Mouse (Mus musculus) hindbrain, embryonic 11.5 days (tissue): ENCODE measurements at regions not wholly inside any gene's neighbourhood (a gene's known extent, or its start where the extent isn't known, plus 50 kb on each side); places are given as distances from the start of the nearest gene placed in this dataset.

ENCODE experiments used
- ATAC-seq: fragments of 200-750 bp; cut with Nextera tagmentation; 2 replicates; pipeline ENCODE4 v1.8.0; 2017; ENCODE audit warnings: mild to moderate bottlenecking, moderate TSS enrichment, moderate library complexity; ENCODE audit not compliant: low FRiP score
- DNase-seq: peaks from one replicate; pipeline ENCODE4 v3.0.0-alpha.2; 2015; ENCODE audit warnings: low spot score
- H3K27ac ChIP-seq: fragments of 300-500 bp; sonication (generic); 2 replicates; pipeline ENCODE4 v1.5.1; 2014; ENCODE audit warnings: mild to moderate bottlenecking, low read depth, low read length
- H3K27me3 ChIP-seq: fragments of 300-500 bp; sonication (generic); 2 replicates; pipeline ENCODE4 v1.6.1; 2014; ENCODE audit warnings: mild to moderate bottlenecking, low read length, moderate library complexity, mixed read lengths; ENCODE audit not compliant: control insufficient read depth, insufficient read depth
- H3K36me3 ChIP-seq: fragments of 300-500 bp; sonication (generic); 2 replicates; pipeline ENCODE4 v1.6.1; 2014; ENCODE audit warnings: mild to moderate bottlenecking, low read length, moderate library complexity, mixed read lengths; ENCODE audit not compliant: control insufficient read depth, insufficient read depth
- H3K4me1 ChIP-seq: fragments of 300-500 bp; sonication (generic); replicated peaks from 2 replicates; pipeline ENCODE4 v1.6.1; 2014; ENCODE audit warnings: low read length, mixed read lengths; ENCODE audit not compliant: control insufficient read depth, insufficient read depth
- H3K4me2 ChIP-seq: fragments of 300-500 bp; sonication (generic); replicated peaks from 2 replicates; pipeline ENCODE4 v1.6.1; 2014; ENCODE audit warnings: mild to moderate bottlenecking, low read depth, low read length
- H3K4me3 ChIP-seq: fragments of 300-500 bp; sonication (generic); 2 replicates; pipeline ENCODE4 v1.5.1; 2014; ENCODE audit warnings: low read depth, low read length
- H3K9ac ChIP-seq: fragments of 300-500 bp; sonication (generic); 2 replicates; pipeline ENCODE4 v1.6.1; 2014; ENCODE audit warnings: low read depth, low read length
- H3K9me3 ChIP-seq: fragments of 300-500 bp; sonication (generic); 2 replicates; pipeline ENCODE4 v1.6.1; 2016; ENCODE audit warnings: low read length; ENCODE audit not compliant: control insufficient read depth
- WGBS: fragments of 180-500 bp; shearing (Covaris S2); extraction: QIAGEN DNeasy Blood & Tissue Kit; methylation state at CpG from one replicate; pipeline ENCODE4 v1.1.7; 2014; 5-methylcytosine and 5-hydroxymethylcytosine counted together

- no peaks in the 10 kb centered on the region for H3K9me3 ChIP-seq
- ATAC-seq (no peak), DNase-seq (no peak)
- no peak overlapping the region for H3K9ac ChIP-seq
- no peaks in the 10 kb centered on the region for H3K27me3 ChIP-seq
- no peak overlapping the region for H3K4me2 ChIP-seq
- WGBS = 87% methylated on average over 3 of the region's 3 CpGs
- H3K27ac ChIP-seq = no peak overlapping the region
- H3K4me1 ChIP-seq = no peaks in the 10 kb centered on the region
- H3K4me3 ChIP-seq = no peak overlapping the region
- H3K36me3 ChIP-seq = no peaks in the 10 kb centered on the region
These were observed 54.8 kb downstream of the Tmem30b start for GRCm38 (mm10) chr12:73491370-73491769.

DNA sequence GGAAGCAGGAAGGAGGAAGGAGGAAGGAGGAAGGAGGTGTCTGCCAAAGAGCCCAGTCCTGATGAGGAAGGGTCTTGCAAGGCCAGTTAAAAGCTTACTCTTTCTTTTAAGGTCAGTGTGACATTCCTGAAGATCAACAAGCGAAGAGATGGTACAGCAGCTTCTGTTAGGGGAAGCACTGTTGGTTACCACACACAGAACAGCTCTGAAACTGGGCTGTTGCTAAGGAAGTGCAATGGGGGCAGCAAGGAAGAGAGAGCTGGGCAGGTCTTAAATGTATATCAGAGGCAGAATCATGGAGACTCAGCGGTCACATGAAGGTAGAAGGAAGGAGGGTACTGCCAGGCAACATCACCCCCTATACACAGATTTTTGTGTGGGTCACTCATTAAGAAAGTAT, 63.3 kb downstream of the Tmem30b start:
- Histone ChIP-seq H3K27me3 (no peaks in the 10 kb centered on the region), H3K36me3 (no peaks in the 10 kb centered on the region), H3K9me3 (no peaks in the 10 kb centered on the region), H3K4me3 (no peak overlapping the region), H3K27ac (no peak overlapping the region), H3K4me1 (no peaks in the 10 kb centered on the region), H3K4me2 (no peak overlapping the region), H3K9ac (no peak overlapping the region)
- 88% methylated on average over 2 of the region's 2 CpGs for WGBS
- no peak for ATAC-seq
- DNase-seq = no peak

- no peak overlapping the region for H3K4me3 ChIP-seq
- ATAC-seq (no peak), DNase-seq (no peak)
- no peaks in the 10 kb centered on the region for H3K4me1 ChIP-seq
- no peak overlapping the region for H3K4me2 ChIP-seq
- 90% methylated on average over 6 of the region's 6 CpGs for WGBS
- H3K27ac ChIP-seq = no peak overlapping the region
- H3K9ac ChIP-seq = no peak overlapping the region
- no peaks in the 10 kb centered on the region for H3K9me3 ChIP-seq
- H3K36me3 ChIP-seq = no peaks in the 10 kb centered on the region
- H3K27me3 ChIP-seq = no peaks in the 10 kb centered on the region
These were observed 63.9 kb downstream of the Tmem30b start for GRCm38 (mm10) chr12:73482275-73482674.

DNA sequence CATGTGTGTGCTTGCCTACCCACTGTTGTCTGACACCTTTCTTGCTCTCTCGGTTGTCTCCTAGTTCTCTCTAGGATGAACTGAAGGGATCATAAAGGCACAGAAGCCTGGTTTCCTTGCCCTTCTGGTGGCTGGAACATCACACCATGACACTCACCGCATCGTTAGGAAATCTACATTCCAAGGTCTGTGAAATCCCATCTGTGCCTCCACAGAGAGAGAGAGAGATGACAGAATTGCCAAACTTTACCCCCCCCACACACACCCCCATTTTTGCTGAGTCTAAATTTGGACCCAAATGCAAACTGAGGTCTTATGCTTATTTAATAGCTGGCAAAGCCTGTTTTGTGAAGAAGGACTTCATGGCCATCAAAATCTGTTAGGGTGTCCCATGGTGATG, 64.5 kb downstream of the Tmem30b start:
- WGBS = 86% methylated on average over 3 of the region's 3 CpGs
- H3K9me3 ChIP-seq = no peaks in the 10 kb centered on the region
- no peaks in the 10 kb centered on the region for H3K36me3 ChIP-seq
- ATAC-seq (no peak), DNase-seq (no peak)
- H3K27me3 ChIP-seq = no peaks in the 10 kb centered on the region
- H3K4me2 ChIP-seq = no peak overlapping the region
- no peak overlapping the region for H3K27ac ChIP-seq
- no peak overlapping the region for H3K4me3 ChIP-seq
- no peak overlapping the region for H3K9ac ChIP-seq
- no peaks in the 10 kb centered on the region for H3K4me1 ChIP-seq

- Histone ChIP-seq H3K4me1 (no peaks in the 10 kb centered on the region), H3K9ac (no peak overlapping the region), H3K4me3 (no peak overlapping the region), H3K9me3 (no peaks in the 10 kb centered on the region), H3K4me2 (no peak overlapping the region), H3K27me3 (no peaks in the 10 kb centered on the region), H3K36me3 (no peaks in the 10 kb centered on the region), H3K27ac (no peak overlapping the region)
- DNase-seq (no peak), ATAC-seq (no peak)
- 93% methylated on average over 6 of the region's 6 CpGs for WGBS
These were observed 65.0 kb downstream of the Tmem30b start for GRCm38 (mm10) chr12:73481165-73481564.

DNA sequence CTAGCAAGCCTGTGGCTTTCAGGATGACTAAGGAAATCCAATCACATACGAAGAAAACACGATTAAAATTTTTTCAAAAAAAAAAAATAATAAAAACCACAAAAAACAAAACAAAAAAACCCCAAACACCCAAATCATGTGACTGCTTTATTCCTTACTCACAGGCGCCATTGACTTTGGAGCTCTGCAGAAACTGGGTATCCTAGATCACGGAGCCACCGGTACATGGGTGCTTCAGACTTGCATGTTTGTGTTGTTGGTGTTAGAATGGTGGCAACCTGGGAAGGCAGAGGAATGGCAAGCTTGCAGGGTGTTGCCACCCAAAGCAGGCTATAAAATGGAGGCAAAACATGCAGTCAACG, 65.6 kb downstream of the Tmem30b start:
- DNase-seq (no peak), ATAC-seq (no peak)
- Histone ChIP-seq H3K9ac (no peak overlapping the region), H3K4me1 (no peaks in the 10 kb centered on the region), H3K4me3 (no peak overlapping the region), H3K4me2 (no peak overlapping the region), H3K27ac (no peak overlapping the region), H3K36me3 (no peaks in the 10 kb centered on the region), H3K9me3 (no peaks in the 10 kb centered on the region), H3K27me3 (no peaks in the 10 kb centered on the region)
- WGBS = 96% methylated on average over 6 of the region's 6 CpGs

GRCm38 (mm10) chr12:73479932-73480609, 66.1 kb downstream of the Tmem30b start:
- Histone ChIP-seq H3K36me3 (no peaks in the 10 kb centered on the region), H3K27ac (no peak overlapping the region), H3K4me3 (no peak overlapping the region), H3K4me1 (no peaks in the 10 kb centered on the region), H3K9me3 (no peaks in the 10 kb centered on the region), H3K27me3 (no peaks in the 10 kb centered on the region), H3K9ac (no peak overlapping the region), H3K4me2 (no peak overlapping the region)
- ATAC-seq (no peak), DNase-seq (no peak)
- WGBS = 96% methylated on average over 15 of the region's 15 CpGs

GRCm38 (mm10) chr12:73478641-73479040, 67.6 kb downstream of the Tmem30b start:
- H3K4me2 ChIP-seq = no peak overlapping the region
- no peaks in the 10 kb centered on the region for H3K9me3 ChIP-seq
- 86% methylated on average over 4 of the region's 4 CpGs for WGBS
- ATAC-seq (no peak), DNase-seq (no peak)
- H3K36me3 ChIP-seq = no peaks in the 10 kb centered on the region
- no peaks in the 10 kb centered on the region for H3K4me1 ChIP-seq
- no peak overlapping the region for H3K9ac ChIP-seq
- H3K4me3 ChIP-seq = no peak overlapping the region
- no peak overlapping the region for H3K27ac ChIP-seq
- no peaks in the 10 kb centered on the region for H3K27me3 ChIP-seq

- DNase-seq = no peak
- H3K27ac ChIP-seq = no peak overlapping the region
- no peaks in the 10 kb centered on the region for H3K27me3 ChIP-seq
- WGBS = 10% methylated on average over 7 of the region's 7 CpGs
- H3K36me3 ChIP-seq = no peaks in the 10 kb centered on the region
- H3K4me1 ChIP-seq = no peaks in the 10 kb centered on the region
- no peak overlapping the region for H3K4me3 ChIP-seq
- no peaks in the 10 kb centered on the region for H3K9me3 ChIP-seq
- no peak overlapping the region for H3K4me2 ChIP-seq
- ATAC-seq = no peak
- H3K9ac ChIP-seq = no peak overlapping the region
These were observed 69.8 kb downstream of the Tmem30b start for GRCm38 (mm10) chr12:73476421-73476858.
